Mouse (Mus musculus) lung, adult 2 months (tissue): ENCODE results near the gene Acvr1.

Source experiments
- CTCF ChIP-seq: fragments of 200-500 bp; IDR thresholded peaks from 2 replicates; pipeline ENCODE4 v1.5.1; 2011; ENCODE audit warnings: mild to moderate bottlenecking, low read length, control low read depth; ENCODE audit not compliant: insufficient read depth
- POLR2A ChIP-seq: fragments of 200-500 bp; IDR thresholded peaks from 2 replicates; pipeline ENCODE4 v1.6.1; 2011; ENCODE audit warnings: low read depth, mild to moderate bottlenecking, control low read depth, low read length, borderline replicate concordance; ENCODE audit errors: extremely low read depth

- TF ChIP-seq CTCF: no peak
- TF ChIP-seq POLR2A: peak; percentile 37; the same call in 1 of the 2 replicates
Observed at GRCm38 (mm10) chr2:58567066-58567810, at the start of gene Acvr1, which contains the start of gene Upp2.
